Mouse (Mus musculus): ENCODE results near the gene Chmp3. TPM values are rescaled to one million over a fixed set of nuclear protein-coding genes. Genes with fewer than 3 reads are reported as not detected.

Chmp3 gene
- 81.4 and 83.1 TPM in 2 replicates for polyA plus RNA-seq (2015; fragmentation: Nextera tagmentation; extraction: Ambion mirVana)

DNA sequence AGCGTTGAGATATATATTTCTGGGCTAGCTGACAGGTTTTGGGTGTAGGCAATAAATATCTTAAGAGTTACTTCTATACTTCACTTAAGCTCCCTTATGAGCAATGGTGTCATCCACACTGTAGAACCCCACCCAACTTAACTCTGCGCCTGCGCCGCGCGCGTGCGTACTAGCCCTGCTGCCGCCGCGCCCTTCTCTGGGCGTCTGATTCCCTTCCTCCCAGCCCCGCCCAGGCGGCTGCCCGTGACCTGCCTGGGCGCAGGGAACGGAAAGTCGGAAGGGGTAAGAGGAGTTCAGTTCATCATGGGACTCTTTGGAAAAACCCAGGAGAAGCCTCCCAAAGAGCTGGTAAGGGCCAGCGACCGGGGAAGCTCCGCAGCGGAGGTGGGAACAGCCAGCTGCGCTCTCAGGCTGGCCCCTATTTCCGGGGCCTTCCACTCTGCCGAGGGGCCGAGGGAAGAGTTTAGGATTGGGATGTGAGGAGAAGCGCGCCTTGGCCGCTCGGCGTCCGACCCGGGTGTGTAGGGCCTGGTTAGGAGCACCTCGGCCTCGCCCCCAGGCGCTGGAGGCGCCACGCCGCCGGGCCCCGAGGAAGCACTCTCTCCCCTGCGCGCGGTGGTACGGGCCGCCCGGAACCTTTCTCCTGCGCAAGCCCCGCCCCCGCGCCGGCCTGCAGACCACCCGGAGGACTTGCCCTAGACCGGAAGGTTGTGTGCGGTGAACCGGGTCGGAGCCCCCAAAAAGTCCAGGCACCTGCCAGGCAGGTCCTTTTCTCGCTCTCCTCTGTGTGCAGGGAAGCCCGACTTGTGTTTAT lies at the start of gene Chmp3:
TSS of gene Chmp3 (plus strand) at position 112 of the 814 bp plus-strand sequence.
- Histone ChIP-seq H3K9me3 (replicated peaks; ENCODE audit: low read length) (no peaks in the 10 kb centered on the region), H3K36me3 (ENCODE audit: insufficient read depth, low read length) (no peaks in the 10 kb centered on the region), H3K4me2 (ENCODE audit: low read length) (peak within 1 kb of the TSS; percentile 59), H3K4me3 (replicated peaks; ENCODE audit: low read depth, low read length) (peak within 1 kb of the TSS; percentile 92), H3K27ac (peak within 1 kb of the TSS; percentile 100), H3K27me3 (ENCODE audit: insufficient read depth, low read length) (no peaks in the 10 kb centered on the region), H3K9ac (ENCODE audit: low read depth, low read length) (peak within 1 kb of the TSS; percentile 96), H3K4me1 (replicated peaks; ENCODE audit: insufficient read depth, low read length) (no peaks in the 10 kb centered on the region)
- DNase-seq (ENCODE audit: low spot score): peak; percentile 96
- peak; percentile 98 for ATAC-seq (replicated peaks; ENCODE audit: low FRiP score, low read depth)
- TF ChIP-seq CTCF (IDR thresholded peaks at IDR 0.05; ENCODE audit: low read depth): no peak
- WGBS: under 1% methylated on average over 59 of the region's 59 CpGs

DNA sequence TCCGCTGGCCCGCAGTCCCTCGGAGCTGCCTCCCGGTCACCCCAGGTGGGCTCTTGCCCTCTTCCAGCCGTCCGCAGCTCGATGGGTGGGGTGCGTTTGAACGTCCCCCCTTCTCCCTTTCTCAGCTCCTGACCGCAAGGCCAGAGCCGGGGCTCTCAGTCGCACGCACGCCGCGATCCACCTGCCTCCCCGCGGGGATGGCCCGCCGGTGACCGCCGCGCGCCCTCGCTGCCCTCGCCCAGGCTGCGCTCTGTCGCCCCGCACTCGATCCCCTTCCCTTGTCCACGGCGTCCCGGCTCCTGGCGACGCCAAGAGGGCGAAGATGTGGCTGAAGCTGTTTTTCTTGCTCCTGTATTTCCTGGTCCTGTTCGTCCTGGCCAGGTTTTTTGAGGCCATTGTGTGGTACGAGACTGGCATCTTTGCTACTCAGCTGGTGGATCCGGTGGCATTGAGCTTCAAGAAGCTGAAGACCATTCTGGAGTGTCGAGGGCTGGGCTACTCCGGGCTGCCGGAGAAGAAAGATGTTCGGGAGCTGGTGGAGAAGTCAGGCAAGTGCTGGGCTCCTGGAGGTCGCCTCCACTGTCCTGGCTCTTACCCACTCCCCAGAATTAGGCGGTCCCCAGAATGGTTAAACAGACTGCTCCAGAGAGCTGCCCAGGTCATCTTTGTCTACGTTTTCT lies 49.1 kb upstream of the Chmp3 start:
- ATAC-seq (replicated peaks; ENCODE audit: low FRiP score, low read depth) (peak; percentile 51), DNase-seq (ENCODE audit: low spot score) (peak; percentile 69)
- Histone ChIP-seq H3K27ac (peak overlapping the region; percentile 99), H3K4me1 (replicated peaks; ENCODE audit: insufficient read depth, low read length) (peaks cover 11% of the 10 kb centered on the region; the same call in 1 of the 2 replicates), H3K36me3 (ENCODE audit: insufficient read depth, low read length) (no peaks in the 10 kb centered on the region), H3K9me3 (replicated peaks; ENCODE audit: low read length) (no peaks in the 10 kb centered on the region), H3K9ac (ENCODE audit: low read depth, low read length) (peak overlapping the region; percentile 95), H3K27me3 (ENCODE audit: insufficient read depth, low read length) (no peaks in the 10 kb centered on the region), H3K4me3 (replicated peaks; ENCODE audit: low read depth, low read length) (peak overlapping the region; percentile 67), H3K4me2 (ENCODE audit: low read length) (peak overlapping the region; percentile 68)
- WGBS: under 1% methylated on average over 42 of the region's 46 CpGs
- TF ChIP-seq CTCF (IDR thresholded peaks at IDR 0.05; ENCODE audit: low read depth): no peak

DNA sequence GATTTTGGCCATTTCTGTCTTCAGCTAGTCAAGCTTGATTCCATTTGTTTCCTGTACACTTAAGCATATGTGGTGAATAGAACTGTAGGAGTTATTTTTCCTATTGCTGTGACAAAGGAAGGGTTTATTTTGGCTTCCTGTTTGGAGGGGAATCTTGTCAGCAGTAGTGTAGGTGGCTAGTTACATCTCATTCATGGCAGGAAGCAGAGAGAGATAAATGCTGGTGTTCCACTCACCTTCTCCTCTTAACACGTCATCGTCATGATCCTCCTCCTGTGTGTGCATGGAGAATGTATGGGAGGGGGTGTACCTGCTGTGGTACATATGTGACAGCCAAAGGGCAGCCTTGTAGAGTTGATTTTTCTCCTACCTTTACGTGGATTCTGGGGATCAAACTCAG lies 43.0 kb upstream of the Chmp3 start:
- H3K27me3 ChIP-seq (ENCODE audit: insufficient read depth, low read length): no peaks in the 10 kb centered on the region
- ATAC-seq (replicated peaks; ENCODE audit: low FRiP score, low read depth): no peak
- no peak for DNase-seq (ENCODE audit: low spot score)
- H3K9me3 ChIP-seq (replicated peaks; ENCODE audit: low read length): no peaks in the 10 kb centered on the region
- H3K4me3 ChIP-seq (replicated peaks; ENCODE audit: low read depth, low read length): no peak overlapping the region
- H3K36me3 ChIP-seq (ENCODE audit: insufficient read depth, low read length): no peaks in the 10 kb centered on the region
- H3K9ac ChIP-seq (ENCODE audit: low read depth, low read length): no peak overlapping the region
- WGBS: 80% methylated on average over 3 of the region's 3 CpGs
- H3K4me2 ChIP-seq (ENCODE audit: low read length): no peak overlapping the region
- no peak for TF ChIP-seq CTCF (IDR thresholded peaks at IDR 0.05; ENCODE audit: low read depth)
- peaks cover 7% of the 10 kb centered on the region; the same call in 1 of the 2 replicates for H3K4me1 ChIP-seq (replicated peaks; ENCODE audit: insufficient read depth, low read length)
- no peak overlapping the region for H3K27ac ChIP-seq

DNA sequence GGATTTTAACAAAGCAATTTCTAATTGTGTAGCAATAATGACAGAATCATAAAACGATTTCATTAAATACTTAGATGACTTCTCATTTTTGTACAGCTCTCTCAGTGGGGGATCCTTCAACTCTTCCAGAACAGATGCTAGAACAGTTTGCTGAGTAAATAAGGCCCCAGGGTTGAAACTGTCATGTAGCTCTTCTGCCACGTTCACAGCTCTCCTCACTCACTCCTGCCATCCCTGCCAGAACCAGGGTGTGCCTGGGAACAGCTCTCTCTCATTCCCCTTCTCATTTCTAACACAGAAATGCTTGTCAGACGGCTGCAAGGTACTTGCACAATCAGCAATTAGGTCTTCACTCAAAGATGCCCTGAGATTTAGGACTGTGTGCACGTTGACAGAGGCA lies 40.6 kb upstream of the Chmp3 start:
- no peak for TF ChIP-seq CTCF (IDR thresholded peaks at IDR 0.05; ENCODE audit: low read depth)
- Histone ChIP-seq H3K4me1 (replicated peaks; ENCODE audit: insufficient read depth, low read length) (no peaks in the 10 kb centered on the region), H3K4me3 (replicated peaks; ENCODE audit: low read depth, low read length) (no peak overlapping the region), H3K9ac (ENCODE audit: low read depth, low read length) (no peak overlapping the region), H3K36me3 (ENCODE audit: insufficient read depth, low read length) (0 out of 2 replicates have a peak, but pooled peaks cover 2% of the 10 kb centered on the region), H3K4me2 (ENCODE audit: low read length) (no peak overlapping the region), H3K9me3 (replicated peaks; ENCODE audit: low read length) (no peaks in the 10 kb centered on the region), H3K27me3 (ENCODE audit: insufficient read depth, low read length) (no peaks in the 10 kb centered on the region), H3K27ac (no peak overlapping the region)
- ATAC-seq (replicated peaks; ENCODE audit: low FRiP score, low read depth) (no peak), DNase-seq (ENCODE audit: low spot score) (no peak)
- WGBS: 71% methylated on average over 4 of the region's 4 CpGs

DNA sequence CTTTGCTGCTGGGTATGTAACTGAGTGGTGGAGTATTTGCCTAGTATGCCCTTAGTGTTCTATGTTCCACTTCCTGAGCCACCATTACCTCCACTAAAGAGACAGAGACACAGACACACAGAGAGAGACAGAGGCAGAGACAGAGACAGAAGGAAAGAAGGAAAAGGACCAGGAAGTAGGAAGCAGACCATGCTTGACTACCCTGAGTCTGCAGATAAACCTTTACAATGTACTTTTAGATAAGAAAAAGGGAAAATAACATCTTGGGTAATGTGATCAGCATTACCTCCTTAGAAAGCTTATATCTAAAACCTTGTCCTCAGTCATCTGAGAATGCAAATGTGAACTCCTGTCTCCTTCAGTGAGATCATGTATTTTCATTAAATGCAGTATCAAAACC lies 39.9 kb upstream of the Chmp3 start:
- H3K4me3 ChIP-seq (replicated peaks; ENCODE audit: low read depth, low read length): no peak overlapping the region
- DNase-seq (ENCODE audit: low spot score): no peak
- peaks cover 6% of the 10 kb centered on the region; the same call in 1 of the 2 replicates for H3K36me3 ChIP-seq (ENCODE audit: insufficient read depth, low read length)
- H3K27me3 ChIP-seq (ENCODE audit: insufficient read depth, low read length): no peaks in the 10 kb centered on the region
- H3K4me2 ChIP-seq (ENCODE audit: low read length): no peak overlapping the region
- no peak overlapping the region for H3K9ac ChIP-seq (ENCODE audit: low read depth, low read length)
- H3K4me1 ChIP-seq (replicated peaks; ENCODE audit: insufficient read depth, low read length): no peaks in the 10 kb centered on the region
- H3K27ac ChIP-seq: no peak overlapping the region
- ATAC-seq (replicated peaks; ENCODE audit: low FRiP score, low read depth): no peak
- no peaks in the 10 kb centered on the region for H3K9me3 ChIP-seq (replicated peaks; ENCODE audit: low read length)
- no peak for TF ChIP-seq CTCF (IDR thresholded peaks at IDR 0.05; ENCODE audit: low read depth)

DNA sequence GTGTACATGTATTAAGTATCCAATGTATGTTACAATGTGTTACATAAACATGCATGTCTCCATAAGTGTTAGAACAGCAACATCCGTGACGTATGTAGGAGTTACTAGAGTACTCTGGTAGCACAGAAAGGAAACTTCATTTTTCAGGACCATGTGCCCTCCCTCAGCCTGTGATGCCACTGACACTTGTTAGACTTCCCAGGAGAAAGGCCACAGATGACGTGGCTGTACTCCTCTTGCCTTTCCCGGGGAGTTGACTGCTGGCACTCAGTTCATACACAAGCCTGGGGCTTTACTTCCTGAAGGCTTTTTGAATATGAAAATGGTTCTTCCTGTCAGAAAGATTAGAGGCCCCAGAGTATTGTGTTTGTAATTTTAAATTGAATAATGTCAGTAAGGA lies 39.5 kb upstream of the Chmp3 start:
- no peaks in the 10 kb centered on the region for H3K4me1 ChIP-seq (replicated peaks; ENCODE audit: insufficient read depth, low read length)
- DNase-seq (ENCODE audit: low spot score) (no peak), ATAC-seq (replicated peaks; ENCODE audit: low FRiP score, low read depth) (no peak)
- H3K9me3 ChIP-seq (replicated peaks; ENCODE audit: low read length): no peaks in the 10 kb centered on the region
- 83% methylated on average over 4 of the region's 4 CpGs for WGBS
- H3K27me3 ChIP-seq (ENCODE audit: insufficient read depth, low read length): no peaks in the 10 kb centered on the region
- H3K4me2 ChIP-seq (ENCODE audit: low read length): no peak overlapping the region
- peaks cover 9% of the 10 kb centered on the region; the same call in 1 of the 2 replicates for H3K36me3 ChIP-seq (ENCODE audit: insufficient read depth, low read length)
- H3K9ac ChIP-seq (ENCODE audit: low read depth, low read length): no peak overlapping the region
- no peak overlapping the region for H3K27ac ChIP-seq
- no peak overlapping the region for H3K4me3 ChIP-seq (replicated peaks; ENCODE audit: low read depth, low read length)
- no peak for TF ChIP-seq CTCF (IDR thresholded peaks at IDR 0.05; ENCODE audit: low read depth)

All from kidney, postnatal 0 days (tissue).